Mouse (Mus musculus): Measurements from ENCODE around the gene Cdh13.

Cdh13 gene

DNA sequence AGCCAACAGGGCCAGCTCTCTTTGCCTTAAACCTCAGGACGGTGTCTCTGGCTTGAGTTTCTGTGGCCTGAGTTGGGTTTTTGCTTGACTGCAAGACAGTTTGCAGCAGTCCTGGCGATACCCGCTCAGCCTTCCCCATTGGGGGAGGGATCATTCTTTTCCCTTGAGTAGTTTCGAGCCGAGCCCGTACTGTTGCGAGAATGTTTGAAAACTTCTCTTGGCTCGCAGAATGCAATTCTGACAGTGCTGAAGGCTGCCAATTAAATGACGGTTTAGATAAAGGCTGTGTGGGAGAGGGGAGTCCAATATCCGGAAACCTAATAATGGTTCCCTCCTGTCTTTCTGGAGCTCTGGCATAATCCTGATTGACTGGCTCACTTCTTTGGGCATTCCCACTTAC lies 23.4 kb downstream of the Cdh13 start:
- DNase-seq (ENCODE audit: low spot score), result no peak

DNA sequence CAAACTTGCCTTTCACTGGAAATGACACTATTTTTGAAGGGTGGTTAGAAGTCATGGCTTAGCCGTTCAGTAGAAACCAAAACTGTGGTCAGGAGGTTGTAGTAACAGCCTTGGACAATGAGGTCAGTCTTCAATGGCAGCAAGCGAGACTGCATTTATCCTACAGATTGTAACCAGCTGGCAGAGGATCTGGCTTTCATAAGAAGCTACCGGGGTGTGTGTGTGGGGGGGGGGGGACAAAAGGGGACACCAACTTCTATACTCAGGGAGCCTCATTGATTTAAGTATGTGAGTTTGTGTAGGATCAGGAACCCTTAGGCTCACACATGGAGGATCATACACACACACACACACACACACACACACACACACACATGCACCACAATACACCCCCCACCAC lies 25.6 kb downstream of the Cdh13 start:
- no peak for DNase-seq (ENCODE audit: low spot score)

DNA sequence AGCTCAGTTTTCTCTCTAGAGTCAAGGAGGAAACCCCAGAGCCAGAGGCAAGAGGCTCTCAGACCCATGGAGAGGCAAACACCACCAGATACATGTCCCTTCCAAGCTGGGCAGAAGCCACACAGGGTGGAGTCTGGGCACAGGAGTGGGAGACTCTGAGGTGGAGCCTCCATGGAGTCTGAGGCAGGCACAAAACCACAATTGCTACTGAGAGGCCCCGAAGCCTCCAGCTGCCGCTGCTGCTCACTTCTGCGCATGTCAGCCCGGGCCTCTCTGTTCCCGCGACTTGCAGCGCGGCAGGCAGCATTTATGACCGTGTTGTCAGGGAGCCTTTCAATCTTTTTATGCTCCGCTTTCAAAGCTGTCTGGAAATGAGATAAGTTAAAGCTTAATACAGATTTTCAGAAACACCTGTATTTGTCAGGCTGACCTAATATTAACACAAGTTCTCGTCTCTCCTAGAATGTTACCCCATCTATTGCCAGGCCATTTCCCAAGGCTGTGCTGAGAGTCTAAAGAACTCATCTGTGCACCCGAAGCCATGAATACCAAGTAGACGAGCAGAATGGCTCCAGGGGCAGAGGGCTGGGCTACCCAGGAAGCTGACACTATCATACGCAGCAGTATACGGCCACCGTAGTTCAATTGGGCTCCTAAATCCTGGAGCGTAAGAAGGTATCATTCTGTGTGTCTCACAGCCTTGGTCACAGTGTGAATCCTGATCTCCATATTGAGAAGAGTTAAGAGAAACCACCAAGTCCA lies 30.1 kb downstream of the Cdh13 start:
- no peak for DNase-seq (ENCODE audit: low spot score)

DNA sequence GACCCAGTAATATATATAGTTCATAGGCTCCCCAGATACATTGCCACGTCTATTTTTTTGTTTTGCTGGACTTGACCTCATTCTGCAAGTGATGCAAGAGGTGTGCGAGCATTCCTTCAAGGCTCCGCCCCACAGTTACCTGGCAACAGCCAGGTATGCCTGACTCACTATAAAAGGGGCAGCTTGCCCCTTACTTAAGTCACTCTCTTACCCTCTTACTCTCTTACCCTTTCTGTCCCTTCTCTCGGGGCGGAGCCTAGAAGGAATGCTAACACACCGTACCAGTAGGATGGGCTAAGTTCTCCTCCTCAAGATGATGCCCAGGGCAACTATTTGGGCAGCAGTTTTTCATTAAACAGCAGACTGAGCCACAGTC lies 30.6 kb downstream of the Cdh13 start:
- no peak for DNase-seq (ENCODE audit: low spot score)

DNA sequence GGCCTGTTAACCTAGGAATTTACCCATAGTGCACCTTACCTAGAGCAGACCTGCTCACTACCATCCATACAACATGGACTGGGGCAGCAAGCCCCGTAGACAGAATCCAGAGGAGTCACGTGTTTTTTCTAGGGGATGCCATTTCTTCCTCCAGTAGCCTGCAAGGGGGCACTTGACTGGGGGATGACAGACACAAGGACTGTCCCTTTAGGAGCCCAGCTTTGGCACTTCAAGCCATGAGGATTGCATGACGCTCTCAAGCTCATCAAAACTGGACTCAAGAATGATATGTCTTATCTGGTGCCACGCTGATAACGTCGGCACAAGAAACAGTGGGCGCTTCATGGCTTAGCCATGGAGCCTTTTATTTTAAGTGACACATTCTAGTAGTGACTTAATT lies 31.4 kb downstream of the Cdh13 start:
- no peak for DNase-seq (ENCODE audit: low spot score)

DNA sequence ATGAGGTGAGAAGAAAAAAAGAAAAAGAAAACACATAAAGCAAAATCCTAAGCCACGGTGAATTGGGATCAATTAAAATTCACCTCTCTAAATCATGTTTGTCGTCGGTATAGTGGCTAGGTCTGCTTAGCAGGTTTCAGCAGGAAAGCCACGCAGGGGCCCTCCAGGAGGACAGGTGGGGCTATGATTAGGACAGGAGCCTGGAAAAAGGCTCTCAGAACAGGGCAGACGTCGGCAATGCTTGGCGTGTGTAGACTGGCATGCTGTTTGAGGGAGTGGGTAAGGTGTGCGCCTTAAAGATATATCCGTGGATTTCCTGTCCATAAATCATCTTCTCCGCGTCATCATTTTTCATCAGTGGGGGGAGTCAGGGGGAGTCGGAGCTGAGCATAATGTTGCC lies 32.9 kb downstream of the Cdh13 start:
- no peak for DNase-seq (ENCODE audit: low spot score)

DNA sequence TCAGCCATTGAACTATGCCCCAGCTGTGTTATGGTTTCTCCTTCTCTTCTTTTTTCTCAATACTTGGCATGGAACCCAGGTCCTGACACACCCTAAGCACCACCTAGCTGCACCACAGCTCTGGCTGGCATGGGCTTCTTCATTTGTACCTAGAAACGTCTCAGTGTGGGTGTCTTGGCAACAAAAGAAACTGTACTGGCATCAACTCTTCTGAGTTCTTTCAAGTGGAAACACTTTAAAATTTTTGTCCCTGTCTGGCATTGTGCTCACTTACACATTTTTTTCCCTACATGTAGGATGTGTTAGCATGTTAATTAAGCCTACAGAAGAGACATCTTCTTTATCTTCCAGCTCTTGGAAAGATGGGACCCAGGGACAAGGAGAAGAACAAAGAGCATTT lies 37.0 kb downstream of the Cdh13 start:
- DNase-seq (ENCODE audit: low spot score), result peak; percentile 16

DNA sequence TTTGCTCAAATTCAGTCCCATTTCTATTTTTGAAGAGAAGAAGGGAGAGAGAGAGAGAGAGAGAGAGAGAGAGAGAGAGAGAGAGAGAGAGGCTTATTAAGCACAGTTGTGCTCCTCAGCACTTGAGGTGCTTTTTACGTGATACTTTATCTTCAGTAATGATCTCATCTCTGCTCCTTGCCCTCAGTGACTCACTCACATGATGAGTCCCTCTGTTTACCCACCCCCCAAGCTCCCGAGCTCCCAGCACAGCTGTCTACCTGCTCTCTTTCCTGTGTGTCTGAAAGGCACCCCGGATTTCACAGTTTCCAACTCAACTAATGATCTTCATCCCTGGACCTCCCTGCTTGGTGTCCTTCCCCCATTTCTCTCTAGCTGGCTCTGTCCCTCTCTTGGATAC lies 39.9 kb downstream of the Cdh13 start:
- DNase-seq (ENCODE audit: low spot score), result no peak

DNA sequence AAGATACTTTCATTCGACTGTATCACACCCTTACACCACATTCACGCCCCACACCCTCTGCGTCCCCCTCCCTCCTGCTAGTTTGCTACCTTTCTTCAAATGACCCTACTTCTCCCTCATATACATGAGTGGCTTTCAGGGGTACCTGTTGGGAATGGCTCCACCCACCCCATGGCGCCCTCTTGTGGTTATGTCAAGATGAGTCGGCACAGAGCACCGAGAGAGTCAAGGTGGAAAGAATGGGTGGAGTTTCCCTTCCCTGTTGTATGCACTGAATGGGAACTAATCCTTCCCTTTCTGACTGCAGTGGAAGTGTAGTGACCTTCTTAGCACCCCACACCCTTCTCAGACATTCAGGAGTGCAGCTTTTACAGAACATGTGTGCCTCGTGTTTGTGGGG lies 51.4 kb downstream of the Cdh13 start:
- DNase-seq (ENCODE audit: low spot score), result no peak

DNA sequence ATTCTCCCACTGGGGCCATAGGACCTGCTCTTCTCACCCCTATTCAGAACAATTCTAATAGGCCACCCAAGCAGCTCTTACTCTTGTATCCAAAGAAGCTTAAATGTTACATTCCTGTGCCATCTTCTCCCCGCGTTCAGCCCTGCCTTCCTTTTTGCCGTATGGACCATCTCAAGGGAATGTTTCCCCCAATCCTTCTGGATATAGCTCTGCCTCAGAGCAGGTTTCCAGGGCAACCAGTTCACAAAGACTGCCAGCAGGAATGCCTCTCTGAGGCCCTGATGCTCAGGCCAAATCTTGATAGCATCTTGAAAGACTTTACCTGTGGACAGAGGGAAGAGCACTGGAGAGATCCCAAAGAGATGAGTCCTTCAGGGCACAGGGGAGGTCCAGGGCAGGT lies 56.2 kb downstream of the Cdh13 start:
- DNase-seq (ENCODE audit: low spot score), result no peak

DNA sequence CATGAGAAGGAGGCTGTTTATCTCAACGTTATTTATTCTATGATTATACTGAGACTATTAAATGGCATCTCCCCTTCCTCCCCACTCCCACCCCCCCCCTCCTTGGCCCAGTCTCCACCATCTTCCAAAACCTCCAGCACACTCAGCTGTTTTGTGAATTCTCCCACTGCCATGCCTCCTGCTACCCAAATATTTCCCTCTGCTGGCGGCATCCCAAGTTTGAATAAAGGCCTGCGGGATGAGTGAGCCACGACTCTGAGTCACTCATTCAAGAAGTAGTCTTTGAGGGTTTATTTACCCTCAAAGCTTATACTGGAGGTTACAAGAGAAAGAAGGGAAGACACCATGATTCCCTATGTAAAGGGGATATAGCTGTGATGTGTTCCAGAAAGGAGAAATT lies 59.7 kb downstream of the Cdh13 start:
- DNase-seq (ENCODE audit: low spot score), result no peak

DNA sequence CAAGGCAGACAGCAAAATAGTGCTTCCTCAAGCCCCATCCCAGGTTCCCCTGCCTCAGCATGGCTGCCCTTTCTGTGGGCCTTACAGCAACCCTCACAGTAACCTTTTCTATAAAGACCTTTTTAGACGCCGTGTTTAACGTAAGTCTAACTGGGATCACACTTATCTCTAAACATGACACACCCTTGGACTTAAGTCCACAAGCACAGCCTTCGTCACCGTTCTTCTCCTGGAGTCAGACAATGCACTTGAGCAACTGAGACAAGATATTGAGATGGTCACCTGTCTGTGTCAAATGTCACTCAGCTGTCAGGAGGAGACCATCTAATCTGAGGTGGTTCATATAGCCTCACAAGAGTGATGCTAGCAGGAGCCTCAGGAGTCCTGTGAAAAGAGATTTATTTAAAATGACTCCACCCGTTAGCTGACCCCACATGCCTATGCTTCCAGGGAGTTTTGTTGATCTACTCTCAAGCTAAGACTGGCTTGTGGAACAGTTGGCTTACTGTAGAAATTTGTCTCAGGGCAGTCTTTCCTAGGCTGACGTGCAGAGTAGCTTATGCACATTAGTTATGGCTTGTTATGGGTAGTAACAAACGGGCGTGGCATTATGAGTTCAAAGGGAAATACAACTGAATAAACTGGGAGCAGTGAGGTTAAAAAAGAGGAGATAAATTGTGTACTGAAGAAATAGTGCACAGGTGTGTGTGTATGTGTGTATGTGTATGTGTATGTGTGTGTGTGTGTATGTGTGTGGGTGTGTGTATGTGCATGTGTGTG lies 65.4 kb downstream of the Cdh13 start:
- DNase-seq (ENCODE audit: low spot score), result no peak

DNA sequence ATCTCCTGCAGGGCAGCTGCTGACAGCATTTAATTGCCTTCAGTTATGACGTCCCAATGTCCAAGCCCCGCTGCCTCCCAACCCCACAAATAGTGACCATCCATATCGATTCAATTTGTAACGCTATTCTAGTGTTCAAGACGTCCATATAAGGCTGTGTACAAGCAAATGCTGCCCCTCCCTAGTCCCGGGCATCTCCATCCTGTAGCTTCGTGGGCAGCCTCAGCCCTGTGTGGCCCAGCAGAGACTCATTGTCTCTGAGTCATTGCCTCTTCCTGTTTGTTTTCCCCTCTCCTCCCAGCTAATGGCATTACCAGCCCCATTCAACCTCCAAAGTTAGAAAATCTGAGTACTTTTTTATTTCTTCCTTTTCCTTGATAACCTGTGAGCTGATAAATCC lies 66.6 kb downstream of the Cdh13 start:
- DNase-seq (ENCODE audit: low spot score), result no peak

DNA sequence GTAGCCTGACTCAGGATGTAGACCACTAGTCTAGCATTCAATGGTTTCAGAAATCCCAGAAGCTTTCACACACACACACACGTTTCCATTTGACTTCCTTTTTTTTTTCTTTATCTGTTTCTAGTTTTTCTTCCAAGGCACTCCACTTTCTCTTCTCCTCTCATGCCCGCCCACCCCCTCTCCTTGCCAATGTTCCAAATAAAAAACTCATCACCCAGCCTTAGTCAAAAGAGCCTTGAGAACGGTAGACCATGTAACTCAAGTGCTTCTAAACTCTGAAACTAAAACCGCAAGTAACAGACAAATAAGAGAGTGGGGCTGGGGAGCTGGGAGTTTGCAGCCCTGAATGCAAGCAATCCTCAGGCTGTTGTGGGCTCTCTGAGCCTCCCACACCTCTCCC lies 69.5 kb downstream of the Cdh13 start:
- DNase-seq (ENCODE audit: low spot score), result no peak

DNA sequence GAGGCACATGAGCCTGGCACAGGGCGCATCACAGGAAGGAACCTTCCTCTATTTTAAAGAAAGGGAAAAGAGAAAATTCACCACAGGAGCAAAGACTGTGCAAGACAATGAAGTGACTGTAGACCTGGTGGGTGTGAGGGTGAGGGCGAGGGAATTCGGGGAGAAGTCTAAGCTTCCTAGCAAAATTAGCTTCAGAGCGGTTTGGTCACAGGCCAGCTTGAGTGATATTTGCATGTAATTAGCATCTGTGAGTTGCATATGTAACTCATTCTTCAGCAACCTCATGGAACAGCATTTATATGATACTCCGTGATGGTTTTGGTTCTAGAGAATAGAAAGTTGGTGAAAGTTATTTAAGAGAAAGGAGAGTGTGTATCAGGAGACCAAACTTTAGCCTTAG lies 73.5 kb downstream of the Cdh13 start:
- no peak for DNase-seq (ENCODE audit: low spot score)

DNA sequence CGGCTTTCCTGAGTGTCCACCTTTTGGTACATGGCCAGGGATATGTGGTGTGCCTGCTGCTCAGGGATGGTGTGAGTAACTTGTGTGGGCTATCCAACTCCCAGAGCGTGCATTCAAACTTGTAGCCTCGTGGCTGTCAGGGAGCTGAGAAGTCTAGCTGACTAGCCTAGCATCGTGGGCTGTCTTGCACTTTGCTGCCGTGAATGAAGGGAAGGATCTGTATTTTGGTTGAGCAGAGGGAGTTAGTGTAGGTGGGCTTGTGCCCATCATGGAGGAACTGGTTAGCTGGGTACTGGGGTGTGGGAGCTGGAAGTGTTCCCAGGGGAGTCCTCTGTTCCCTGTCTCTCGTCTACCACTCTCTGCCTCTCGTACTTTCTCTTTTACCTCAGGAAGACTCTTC lies 74.1 kb downstream of the Cdh13 start:
- DNase-seq (ENCODE audit: low spot score), result no peak

DNA sequence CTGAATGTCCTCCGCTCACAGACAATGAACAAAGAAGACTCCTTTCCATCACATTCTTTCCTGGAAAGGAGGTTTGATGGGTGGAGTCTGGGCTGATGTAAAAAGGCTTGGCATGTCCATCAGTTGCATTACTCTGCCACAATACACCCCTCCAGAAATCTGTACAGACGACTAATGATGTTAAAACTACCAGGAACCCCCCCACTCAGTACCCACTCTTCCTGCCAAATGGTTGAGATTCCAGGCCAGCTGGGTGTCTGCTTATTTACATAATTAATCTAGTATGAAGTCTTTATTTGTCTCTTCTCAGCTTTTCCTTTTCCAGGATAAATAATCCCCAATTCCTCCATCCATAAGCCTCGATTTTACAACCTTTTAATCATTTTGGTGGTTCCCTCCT lies 80.2 kb downstream of the Cdh13 start:
- DNase-seq (ENCODE audit: low spot score), result no peak

DNA sequence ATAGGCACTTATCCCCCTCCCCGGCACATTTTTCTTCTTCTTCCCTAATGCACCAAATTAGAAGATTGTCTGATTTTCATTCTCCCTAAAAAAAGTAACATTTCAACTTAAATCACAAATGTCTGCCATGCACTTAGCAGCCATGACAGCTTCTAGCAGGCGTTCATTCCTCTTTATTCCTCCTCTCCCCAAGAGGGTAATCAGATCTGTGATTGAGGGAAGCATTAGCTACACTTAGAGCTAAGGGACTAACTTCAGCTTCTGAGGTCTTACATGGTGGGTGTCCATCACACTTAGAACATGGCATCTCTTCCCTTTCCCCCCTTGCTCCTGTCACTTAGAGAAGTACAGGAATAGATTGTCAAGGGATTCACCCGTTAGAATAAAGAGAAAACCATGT lies 89.6 kb downstream of the Cdh13 start:
- DNase-seq (ENCODE audit: low spot score), result no peak

DNA sequence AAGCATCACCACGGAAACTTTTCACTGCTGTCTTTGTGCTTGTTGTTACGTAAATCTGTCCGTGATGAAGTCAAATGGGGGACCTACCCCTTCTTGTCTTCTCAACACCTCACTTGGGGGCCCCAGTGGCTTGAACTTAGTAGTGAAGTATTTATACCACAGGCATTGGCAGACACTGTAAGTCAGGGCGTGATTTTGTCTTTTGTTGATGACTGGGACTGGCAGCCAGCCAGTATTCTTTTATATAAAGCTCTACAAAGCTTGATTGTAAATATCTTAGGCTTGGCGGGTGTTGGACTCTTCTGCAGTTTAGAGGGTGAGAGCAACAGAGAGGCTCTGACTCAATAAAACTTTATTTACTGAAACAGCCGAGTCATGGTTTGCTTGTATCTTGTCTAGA lies 91.2 kb downstream of the Cdh13 start:
- DNase-seq (ENCODE audit: low spot score), result no peak

DNA sequence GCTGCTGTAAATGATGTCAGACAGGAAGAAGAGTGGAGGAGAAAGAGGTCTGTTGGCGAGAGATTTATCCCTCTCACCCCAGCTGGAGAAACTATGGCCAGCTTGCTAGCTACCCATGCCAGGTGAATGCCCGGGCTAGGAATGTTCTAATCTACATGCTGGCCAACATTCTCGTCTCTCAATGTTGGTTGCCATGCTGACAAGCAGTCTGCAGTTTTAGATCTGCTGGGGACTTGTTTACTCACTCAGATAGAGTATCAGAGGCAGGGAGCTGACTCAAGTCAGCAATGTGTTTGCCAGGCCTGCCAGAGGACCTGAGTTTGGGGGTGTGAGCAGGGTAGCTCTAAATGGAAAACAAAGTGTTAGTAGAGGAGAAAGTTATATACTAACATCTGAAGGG lies 93.3 kb downstream of the Cdh13 start:
- DNase-seq (ENCODE audit: low spot score), result no peak

DNA sequence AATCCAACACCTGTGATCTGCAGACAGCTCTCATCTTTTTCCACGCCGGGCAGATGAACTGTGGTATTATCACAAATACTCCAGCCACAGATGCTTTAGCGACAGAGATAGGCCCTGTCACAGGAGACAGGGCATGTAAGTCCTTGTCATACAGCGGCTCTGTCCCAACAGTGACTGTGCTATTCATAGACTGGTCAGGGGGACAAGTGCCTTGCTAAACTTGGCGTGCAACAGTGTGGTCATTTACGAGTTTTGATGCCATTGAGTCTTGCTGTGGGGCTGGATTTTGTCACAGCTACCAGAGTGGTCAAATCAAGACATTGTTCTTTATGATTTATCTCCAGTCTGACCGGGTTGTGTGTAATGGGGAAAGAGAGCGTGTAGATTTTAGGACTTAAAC lies 95.5 kb downstream of the Cdh13 start:
- no peak for DNase-seq (ENCODE audit: low spot score)

DNA sequence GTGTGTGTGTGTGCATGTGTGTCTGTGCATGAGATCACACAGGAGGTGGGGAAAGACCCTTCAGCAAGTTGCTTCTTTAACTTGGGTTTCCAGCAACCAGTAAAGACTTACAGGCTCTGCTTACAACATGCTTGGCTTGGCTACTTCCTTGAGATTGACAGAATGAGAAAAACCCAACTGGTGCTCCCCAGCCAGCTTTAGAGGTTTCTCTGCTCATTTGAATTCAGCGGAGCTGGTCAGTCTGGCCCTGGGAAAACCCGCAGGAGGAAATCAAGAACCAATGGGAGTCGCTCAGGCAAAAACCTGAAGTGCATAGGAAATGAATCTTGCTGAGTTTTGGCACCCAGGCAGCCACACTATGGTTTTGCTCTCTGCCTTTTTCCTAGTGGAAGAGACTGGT lies 96.1 kb downstream of the Cdh13 start:
- no peak for DNase-seq (ENCODE audit: low spot score)

DNA sequence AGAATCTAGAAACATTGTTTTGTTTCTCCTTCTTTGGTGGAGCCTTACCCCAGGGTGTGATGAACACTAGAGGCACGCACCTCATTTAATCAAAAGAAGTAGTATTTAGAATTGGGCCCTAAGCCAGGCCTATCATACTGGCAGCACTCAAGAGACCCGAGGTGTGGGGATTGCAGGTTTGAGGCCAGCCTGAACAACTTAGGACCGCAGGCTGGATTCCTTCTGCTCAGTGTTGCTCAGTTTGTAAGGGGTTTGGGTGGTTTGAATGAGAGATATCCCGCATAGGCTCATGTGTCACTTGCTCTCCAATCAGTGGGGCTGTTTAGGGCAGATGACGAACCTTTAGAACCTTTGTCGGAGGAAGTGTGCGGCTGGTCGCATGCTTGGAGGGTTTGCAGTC lies 96.5 kb downstream of the Cdh13 start:
- DNase-seq (ENCODE audit: low spot score), result no peak

DNA sequence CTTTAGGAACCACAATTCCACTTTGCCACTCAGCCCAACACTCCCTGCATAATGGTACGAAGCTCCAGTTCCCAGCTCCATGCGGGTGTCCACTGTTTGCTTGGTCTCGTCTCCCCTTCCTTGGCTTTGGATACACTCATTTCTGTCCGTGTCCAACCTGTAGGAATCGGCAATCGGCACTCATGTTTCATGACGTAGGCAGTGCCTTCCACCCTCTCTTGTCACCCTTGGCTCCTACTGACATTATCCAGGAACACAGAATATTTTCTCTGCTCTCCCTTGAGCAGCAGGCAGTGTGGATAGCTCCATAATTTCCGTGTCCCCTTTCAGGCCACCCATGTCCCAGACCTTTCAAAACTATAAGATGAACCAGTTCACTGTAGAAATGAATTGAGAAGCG lies 97.2 kb downstream of the Cdh13 start:
- DNase-seq (ENCODE audit: low spot score), result no peak
